Mouse (Mus musculus) liver, adult 2 months (tissue): ENCODE measurements around the gene Psmb9. TPM values are rescaled to one million over a fixed set of nuclear protein-coding genes. Genes with fewer than 3 reads are reported as not detected.
A peak's percentile ranks its signal among the peaks of the same experiment; 100 is the strongest.

Experiments used
- DNase-seq: peaks from one replicate; pipeline ENCODE4 v3.0.0-alpha.2; 2011; ENCODE audit warnings: low read depth, low spot score; ENCODE audit errors: extremely low read depth
- H3K27ac ChIP-seq: fragments of 200-500 bp; replicated peaks from 2 replicates; pipeline ENCODE4 v1.5.1; 2012; ENCODE audit warnings: low read depth, mild to moderate bottlenecking, control low read depth, inconsistent platforms, low read length; ENCODE audit not compliant: insufficient read depth
- H3K27me3 ChIP-seq: fragments of 200-500 bp; 2 replicates; pipeline ENCODE4 v1.6.1; 2012; ENCODE audit warnings: mild to moderate bottlenecking, moderate library complexity, low read length, inconsistent platforms; ENCODE audit not compliant: control insufficient read depth, insufficient read depth
- H3K36me3 ChIP-seq: fragments of 200-500 bp; 2 replicates; pipeline ENCODE4 v1.6.1; 2012; ENCODE audit warnings: low read length, inconsistent platforms; ENCODE audit not compliant: control insufficient read depth, insufficient read depth
- H3K4me1 ChIP-seq: fragments of 200-500 bp; 2 replicates; pipeline ENCODE4 v1.6.1; 2011; ENCODE audit warnings: low read length; ENCODE audit not compliant: control insufficient read depth, insufficient read depth
- H3K4me3 ChIP-seq: fragments of 200-500 bp; 2 replicates; pipeline ENCODE4 v1.5.1; 2011; ENCODE audit warnings: low read depth, mild to moderate bottlenecking, control low read depth, low read length, moderate library complexity; ENCODE audit not compliant: insufficient read depth
- H3K79me2 ChIP-seq: fragments of 200-500 bp; 2 replicates; pipeline ENCODE4 v1.6.1; 2012; ENCODE audit warnings: inconsistent platforms, mild to moderate bottlenecking, low read length, moderate library complexity; ENCODE audit not compliant: control insufficient read depth, insufficient read depth
- H3K9ac ChIP-seq: fragments of 200-500 bp; 2 replicates; pipeline ENCODE4 v1.6.1; 2012; ENCODE audit warnings: low read depth, mild to moderate bottlenecking, control low read depth, inconsistent platforms, low read length
- CTCF ChIP-seq: fragments of 200-500 bp; IDR thresholded peaks from 2 replicates; pipeline ENCODE4 v1.5.1; 2011; ENCODE audit warnings: low read depth, low read length, control low read depth
- POLR2A ChIP-seq: fragments of 200-500 bp; IDR thresholded peaks from 2 replicates; pipeline ENCODE4 v1.6.1; 2011; ENCODE audit warnings: low read length, control low read depth; ENCODE audit not compliant: insufficient read depth; ENCODE audit errors: extremely low read depth
- WGBS: fragments of 180-500 bp; shearing (Covaris S2); methylation state at CpG from one replicate; pipeline ENCODE4 v1.1.7; 2018; 5-methylcytosine and 5-hydroxymethylcytosine counted together
- polyA plus RNA-seq: library from polyadenylated mRNA; depleted of rRNA; stranded (reverse); fragments of >200 nt; gene quantifications from 2 replicates; pipeline ENCODE4 v1.2.3, GENCODE M21; 2012
- total RNA-seq: library from RNA; depleted of rRNA; stranded (reverse); fragments of >200 nt; gene quantifications from 2 replicates; pipeline ENCODE4 v1.2.3, GENCODE M21; 2014

Psmb9 gene
- total and polyA plus RNA-seq, 2 experiments, result 38.0 to 38.1 TPM

DNA sequence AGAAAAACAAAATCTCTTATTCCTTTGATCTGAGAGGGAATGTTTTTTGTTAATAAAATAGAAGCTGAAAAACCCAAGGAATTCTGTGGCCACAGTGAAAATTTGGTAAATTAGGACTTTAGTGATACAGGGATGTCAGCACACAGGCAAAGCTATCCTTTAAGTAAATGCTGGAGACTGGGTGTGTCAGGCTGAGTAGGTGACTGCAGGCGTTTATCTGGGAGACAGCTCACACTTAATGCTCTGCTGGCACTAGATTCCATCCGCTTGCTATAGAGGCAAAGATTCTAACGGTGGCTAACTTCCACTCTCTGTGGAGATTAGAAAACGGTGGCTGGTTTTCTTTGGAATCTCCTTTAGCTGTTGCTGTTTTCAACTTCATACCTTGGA, 17.1 kb downstream of the Psmb9 start:
- DNase-seq, result no peak
- Histone ChIP-seq H3K9ac (no peak overlapping the region), H3K4me3 (no peak overlapping the region), H3K27ac (no peak overlapping the region), H3K4me1 (no peaks in the 10 kb centered on the region), H3K79me2 (no peaks in the 10 kb centered on the region), H3K27me3 (no peaks in the 10 kb centered on the region), H3K36me3 (no peaks in the 10 kb centered on the region)
- no peak for TF ChIP-seq CTCF
- 17% methylated on average over 4 of the region's 4 CpGs for whole genome bisulfite sequencing

GRCm38 (mm10) chr17:34169279-34169678, 18.3 kb downstream of the Psmb9 start:
- Histone ChIP-seq H3K9ac (no peak overlapping the region), H3K36me3 (no peaks in the 10 kb centered on the region), H3K79me2 (no peaks in the 10 kb centered on the region), H3K4me3 (no peak overlapping the region), H3K27me3 (no peaks in the 10 kb centered on the region), H3K4me1 (no peaks in the 10 kb centered on the region), H3K27ac (no peak overlapping the region)
- DNase-seq, result peak; percentile 31
- TF ChIP-seq POLR2A (no peak), CTCF (peak; percentile 73)
- WGBS, result 0% methylated on average over 2 of the region's 2 CpGs

- TF ChIP-seq CTCF, result peak; percentile 25; the same call in 1 of the 2 replicates
- TF ChIP-seq POLR2A, result no peak
- DNase-seq, result no peak
- Histone ChIP-seq H3K27ac (no peak overlapping the region), H3K9ac (no peak overlapping the region), H3K79me2 (no peaks in the 10 kb centered on the region), H3K4me1 (no peaks in the 10 kb centered on the region), H3K27me3 (no peaks in the 10 kb centered on the region), H3K4me3 (no peak overlapping the region), H3K36me3 (no peaks in the 10 kb centered on the region)
- 69% methylated on average over 6 of the region's 6 CpGs for WGBS
Measured at GRCm38 (mm10) chr17:34165033-34165730, 22.4 kb downstream of the Psmb9 start.

DNA sequence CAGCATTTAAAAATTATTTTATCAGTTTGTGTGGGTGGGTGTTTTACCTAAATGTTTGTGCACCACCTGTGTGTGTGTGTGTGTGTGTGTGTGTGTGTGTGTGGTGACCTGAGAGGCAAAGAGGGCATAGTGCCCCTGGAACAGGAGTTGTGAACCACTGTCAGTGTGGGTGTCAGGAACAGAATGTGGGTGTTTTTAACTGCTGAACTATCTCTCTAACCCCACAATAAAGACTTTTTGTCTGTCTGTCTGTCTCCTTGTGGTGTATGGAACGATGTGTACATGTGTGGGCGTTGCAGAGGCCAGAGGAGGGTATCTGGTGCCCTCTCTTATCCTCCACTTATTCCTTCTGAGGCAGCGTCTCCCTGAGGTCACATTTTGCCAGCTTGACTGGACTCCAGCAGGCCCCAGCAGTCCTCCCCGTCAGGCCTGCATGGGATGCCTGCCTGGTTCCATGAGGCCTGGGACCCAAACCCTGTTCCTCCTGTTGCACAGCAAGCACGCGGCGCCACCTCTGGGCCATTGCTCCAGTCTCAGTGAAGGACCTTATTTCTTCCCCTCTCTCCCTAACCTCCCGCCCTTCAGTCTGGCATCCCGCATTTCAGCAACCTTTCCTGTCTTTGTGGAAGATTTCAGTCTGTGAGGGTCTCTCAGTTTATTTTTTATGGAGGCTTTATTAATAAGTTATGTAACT, 23.2 kb downstream of the Psmb9 start:
- 57% methylated on average over 9 of the region's 9 CpGs for WGBS
- no peak for DNase-seq
- Histone ChIP-seq H3K4me1 (no peaks in the 10 kb centered on the region), H3K27me3 (no peaks in the 10 kb centered on the region), H3K9ac (no peak overlapping the region), H3K4me3 (no peak overlapping the region), H3K27ac (no peak overlapping the region), H3K36me3 (no peaks in the 10 kb centered on the region), H3K79me2 (no peaks in the 10 kb centered on the region)
- TF ChIP-seq CTCF (peak; percentile 39), POLR2A (no peak)

DNA sequence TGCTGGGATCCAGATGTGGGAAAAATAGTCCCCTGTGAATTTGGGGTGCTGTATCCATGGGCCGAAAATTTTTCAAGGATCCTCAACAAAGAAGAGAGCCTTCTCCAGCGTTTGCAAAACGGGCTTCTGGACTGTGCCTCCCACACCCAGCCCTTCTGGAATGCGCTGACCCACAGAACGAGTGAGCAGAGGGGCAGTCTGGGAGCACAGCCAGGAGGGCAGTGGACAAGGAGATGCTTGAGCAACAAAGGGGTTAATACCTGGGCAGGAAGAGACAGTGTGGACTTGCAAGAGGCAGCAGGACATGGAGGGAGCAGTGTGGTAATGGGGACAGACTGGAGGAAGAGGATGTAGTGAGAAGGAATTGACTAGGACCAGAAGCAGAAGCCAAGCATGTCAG, 32.0 kb downstream of the Psmb9 start:
- no peaks in the 10 kb centered on the region for H3K36me3 ChIP-seq
- H3K27me3 ChIP-seq, result no peaks in the 10 kb centered on the region
- no peak overlapping the region for H3K4me3 ChIP-seq
- no peak for TF ChIP-seq CTCF
- no peak for TF ChIP-seq POLR2A
- no peak for DNase-seq
- H3K9ac ChIP-seq, result no peak overlapping the region
- WGBS, result 56% methylated on average over 5 of the region's 5 CpGs
- H3K79me2 ChIP-seq, result no peaks in the 10 kb centered on the region
- no peaks in the 10 kb centered on the region for H3K4me1 ChIP-seq
- H3K27ac ChIP-seq, result no peak overlapping the region

- peak; percentile 75 for DNase-seq
- no peak within 1 kb of the TSS for H3K27ac ChIP-seq
- H3K9ac ChIP-seq, result 0 out of 2 replicates have a peak within 1 kb of the TSS, but pooled peaks have one; percentile 6
Measured at GRCm38 (mm10) chr17:34152923-34153322, 34.6 kb downstream of the Psmb9 start, which contains the start of gene H2-DMb1. TSS of gene H2-DMb1 (plus strand) at chr17:34153072.

More at GRCm38 (mm10) chr17:34152923-34153322, 34.6 kb downstream of the Psmb9 start, which contains the start of gene H2-DMb1:
- H3K79me2 ChIP-seq, result no peaks in the 10 kb centered on the region
- H3K27me3 ChIP-seq, result no peaks in the 10 kb centered on the region
- WGBS, result 51% methylated on average over 4 of the region's 4 CpGs
- H3K36me3 ChIP-seq, result no peaks in the 10 kb centered on the region
- H3K4me3 ChIP-seq, result peak within 1 kb of the TSS; percentile 44
- TF ChIP-seq CTCF, result no peak
- TF ChIP-seq POLR2A, result no peak
- no peaks in the 10 kb centered on the region for H3K4me1 ChIP-seq
